Mouse (Mus musculus) Muller cell, postnatal 12 days (primary cell): ENCODE results near the gene Ppie.
"Not testable (repeated sequence)": the region's sequence is repeated elsewhere in the genome, so short reads cannot be mapped to it uniquely, and the experiment has no call there.

ENCODE experiments used
- DNase-seq: peaks from one replicate; pipeline ENCODE4 v3.0.0-alpha.2; 2015; ENCODE audit errors: inconsistent ontology term

Ppie gene

GRCm38 (mm10) chr4:123139513-123140154, at the start of gene Ppie:
Gene Ppie (minus strand): TSS chr4:123139951.
- DNase-seq = peak; percentile 93

- DNase-seq = no peak
These were observed 45.1 kb upstream of the Ppie start for GRCm38 (mm10) chr4:123184816-123185215.

- peak; percentile 89 for DNase-seq
These were observed 43.7 kb upstream of the Ppie start for GRCm38 (mm10) chr4:123183239-123184056.

DNA sequence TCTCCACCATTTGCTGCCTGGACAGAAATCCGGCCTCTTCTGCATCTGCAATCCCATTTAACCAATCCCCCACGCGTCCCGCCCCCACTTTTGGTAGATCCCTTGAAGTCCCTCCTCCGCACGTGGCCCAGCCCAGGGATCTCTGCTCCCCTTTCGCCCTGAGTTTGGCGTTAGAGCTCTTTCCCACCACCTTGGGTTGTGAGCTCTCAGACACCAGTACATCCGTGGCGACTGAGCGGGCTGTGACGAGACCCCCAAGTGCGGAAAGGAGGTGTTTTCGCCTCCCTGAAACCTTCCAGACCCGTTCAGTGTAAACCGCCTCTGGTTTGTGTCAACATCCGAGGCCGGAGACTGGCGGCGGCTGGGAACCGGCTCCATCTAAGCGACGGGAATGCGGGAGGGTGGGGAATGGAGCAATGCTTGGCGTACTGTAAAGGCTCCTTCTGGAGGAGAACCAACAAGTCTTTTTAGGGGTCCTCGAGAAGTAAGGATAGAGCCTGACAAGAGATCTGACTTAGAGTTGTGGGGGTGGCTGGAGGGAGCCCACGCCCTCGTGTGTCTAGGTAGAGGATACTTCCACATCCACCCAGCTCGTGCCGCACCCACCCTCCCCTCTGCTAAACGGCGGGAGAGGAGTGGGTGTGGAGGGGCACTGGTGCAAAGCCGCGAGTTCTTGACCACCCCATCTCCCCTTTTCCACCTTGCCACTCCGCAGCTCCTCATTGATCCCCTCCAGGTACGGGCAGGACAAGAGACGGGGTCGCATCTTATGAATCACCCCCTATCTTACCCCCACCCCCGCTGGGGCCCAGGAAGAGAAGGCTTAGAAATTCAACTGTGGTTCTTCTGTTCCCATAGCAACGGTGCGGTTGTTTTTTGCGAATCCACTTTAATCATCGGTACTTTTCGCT, 42.8 kb upstream of the Ppie start, which contains the start of gene Hpcal4:
Hpcal4 (plus strand) TSS at position 900 of the 911 bp plus-strand sequence.
- DNase-seq = peak; percentile 69

- no peak for DNase-seq
These were observed 32.1 kb upstream of the Ppie start for GRCm38 (mm10) chr4:123171811-123172210.

DNA sequence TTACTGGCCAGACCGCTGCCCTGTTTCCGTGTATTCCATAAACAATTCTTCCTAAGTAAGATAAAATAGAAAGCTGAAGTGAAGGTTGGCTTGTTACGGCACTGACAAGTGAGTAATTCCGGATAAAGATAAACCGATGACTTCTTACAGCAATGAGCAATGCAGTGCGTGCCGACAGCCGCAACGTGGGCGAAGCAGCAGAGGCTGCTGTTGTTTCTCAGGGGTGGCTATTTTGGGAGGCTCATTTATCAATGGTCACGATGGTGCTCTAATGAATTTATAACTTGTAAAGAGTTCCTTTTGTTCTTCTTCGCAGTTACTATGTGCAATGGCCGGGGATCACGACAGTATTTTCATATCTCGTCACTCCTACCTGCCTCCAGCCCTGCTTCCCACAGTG, 24.4 kb upstream of the Ppie start:
- no peak for DNase-seq

GRCm38 (mm10) chr4:123162305-123162917, 22.7 kb upstream of the Ppie start:
- peak; percentile 51 for DNase-seq

DNA sequence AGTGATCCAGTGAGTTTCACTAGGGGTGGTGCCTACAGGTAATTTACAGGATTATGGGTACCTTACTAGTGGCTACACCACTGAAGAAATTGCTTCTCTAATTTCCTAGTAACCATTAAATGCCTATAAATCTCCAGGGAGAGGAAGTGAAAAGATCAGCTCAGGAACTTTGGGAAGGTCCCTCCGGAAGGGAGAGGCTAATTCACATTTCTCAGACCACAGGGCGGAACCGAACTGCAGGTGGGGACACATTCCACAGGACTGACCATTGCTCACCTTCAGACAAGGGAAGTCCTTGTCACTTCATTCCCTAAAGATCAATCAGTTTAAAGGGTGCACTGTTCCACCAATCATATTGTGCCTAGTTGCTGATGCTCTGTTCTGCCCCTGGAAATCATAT, 21.5 kb upstream of the Ppie start:
- DNase-seq = not testable (repeated sequence)

GRCm38 (mm10) chr4:123160571-123160970, 20.8 kb upstream of the Ppie start:
- no peak for DNase-seq

DNA sequence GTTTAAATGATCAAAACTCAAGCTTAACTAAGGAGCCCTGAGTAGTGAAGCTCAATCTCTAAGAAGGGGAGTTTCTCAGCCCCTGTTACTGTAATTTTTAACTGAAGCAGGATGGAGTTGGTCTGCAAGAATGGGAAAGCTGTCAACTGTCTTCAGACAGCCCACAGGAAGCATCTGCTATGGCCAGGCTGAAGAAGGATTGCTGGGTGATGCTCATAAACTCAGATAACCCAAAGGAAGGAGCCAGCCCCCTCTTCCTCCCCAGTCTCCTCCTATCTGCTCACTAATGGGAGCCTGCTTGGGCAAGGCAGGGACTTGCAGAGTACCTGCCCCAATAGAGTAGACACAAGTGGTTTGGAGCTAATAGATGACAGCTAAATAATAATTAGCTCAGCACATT, 16.1 kb upstream of the Ppie start:
- no peak for DNase-seq

DNA sequence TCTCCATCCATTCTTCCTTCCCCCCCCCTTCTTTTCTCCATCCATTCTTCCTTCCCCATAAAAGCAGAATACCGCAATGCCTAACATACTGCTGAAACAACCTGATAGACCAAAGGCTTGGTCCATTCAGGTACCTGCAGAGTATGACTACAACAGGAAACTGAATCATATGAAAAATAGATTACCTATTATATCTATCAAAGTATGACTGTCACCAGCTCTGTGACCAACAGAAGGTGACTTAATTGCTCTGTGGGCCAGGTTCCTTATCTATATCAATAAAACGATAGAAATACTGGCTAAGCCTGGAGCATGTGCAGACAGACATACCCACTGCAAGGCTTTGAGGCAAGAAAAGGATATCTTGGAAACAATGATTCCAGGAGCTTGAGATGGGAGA, 15.7 kb upstream of the Ppie start:
- DNase-seq = no peak

DNA sequence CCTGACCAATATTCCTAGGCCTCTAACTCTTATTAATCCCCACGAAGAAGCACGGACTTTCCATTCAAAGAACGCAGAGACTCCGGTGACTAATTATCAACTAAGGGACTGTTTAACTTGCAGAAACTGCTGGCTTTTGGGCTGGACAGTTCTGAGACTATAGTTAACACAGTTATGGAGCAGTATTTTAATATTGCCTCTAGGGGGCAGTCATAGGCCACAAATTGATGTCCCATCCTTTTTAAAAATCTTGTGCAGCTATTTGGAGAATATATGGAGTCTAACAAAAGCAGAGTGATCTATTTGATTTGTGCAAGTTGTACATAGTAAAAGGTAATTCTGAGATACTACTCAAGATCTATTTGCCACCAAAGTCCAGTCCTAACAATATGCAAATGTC, 15.3 kb upstream of the Ppie start:
- DNase-seq = peak; percentile 36

DNA sequence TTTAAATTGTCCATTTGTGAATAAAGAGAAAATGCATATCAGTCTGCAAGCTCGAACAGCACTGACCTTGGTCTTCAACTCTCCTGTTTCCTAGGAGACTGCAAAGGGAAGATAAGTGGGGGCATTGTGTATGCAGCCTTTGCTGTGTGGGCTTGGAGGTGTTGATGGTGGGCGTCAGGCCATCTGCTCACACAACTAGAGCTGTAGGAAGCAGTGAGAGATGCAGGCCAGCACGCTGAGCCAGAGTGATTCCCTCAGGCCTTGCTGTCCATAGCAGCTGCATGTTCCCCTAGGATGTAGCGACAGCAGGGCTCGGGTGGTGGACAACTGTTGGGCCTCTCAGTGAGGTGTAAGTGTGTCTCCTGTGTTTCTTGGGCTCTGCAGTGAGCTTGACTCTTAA, 13.2 kb upstream of the Ppie start:
- DNase-seq = no peak

- no peak for DNase-seq
These were observed 12.3 kb upstream of the Ppie start for GRCm38 (mm10) chr4:123152003-123152402.

DNA sequence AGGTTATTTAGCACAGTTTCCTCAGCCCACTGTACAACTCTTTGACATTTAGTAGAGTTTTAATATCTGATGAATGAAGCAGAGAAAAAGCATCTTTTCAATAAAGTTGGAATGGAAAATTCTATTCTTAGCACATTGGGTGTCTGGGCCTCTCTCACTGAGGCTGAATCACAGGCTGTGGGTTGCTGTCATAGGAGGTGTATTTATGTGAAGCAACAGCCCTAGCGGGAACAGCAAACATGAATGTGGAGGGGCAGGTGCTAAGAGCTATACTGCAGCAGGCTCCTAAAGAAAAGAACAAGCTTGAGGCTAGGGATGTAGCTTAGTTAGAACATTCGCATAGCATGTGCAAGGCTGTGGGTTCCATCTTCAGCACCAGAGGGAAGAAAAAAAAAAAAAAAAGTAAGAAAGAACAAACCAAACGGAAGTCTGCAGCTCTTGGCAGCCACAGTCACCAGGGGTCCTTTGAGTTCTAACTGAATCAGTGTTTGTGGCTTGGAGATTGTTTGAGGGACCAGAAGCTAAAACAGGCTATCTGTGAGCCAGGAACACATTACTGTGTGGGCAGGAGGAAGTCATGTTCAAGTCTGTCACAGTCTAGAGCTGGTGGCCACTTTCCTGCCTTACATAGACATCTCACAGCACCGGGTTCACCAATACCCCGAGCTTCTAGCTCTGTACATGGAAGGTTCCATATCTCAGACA, 7.8 kb upstream of the Ppie start:
- no peak for DNase-seq

- no peak for DNase-seq
These were observed 2.2 kb downstream of the Ppie start for GRCm38 (mm10) chr4:123137551-123137950.

DNA sequence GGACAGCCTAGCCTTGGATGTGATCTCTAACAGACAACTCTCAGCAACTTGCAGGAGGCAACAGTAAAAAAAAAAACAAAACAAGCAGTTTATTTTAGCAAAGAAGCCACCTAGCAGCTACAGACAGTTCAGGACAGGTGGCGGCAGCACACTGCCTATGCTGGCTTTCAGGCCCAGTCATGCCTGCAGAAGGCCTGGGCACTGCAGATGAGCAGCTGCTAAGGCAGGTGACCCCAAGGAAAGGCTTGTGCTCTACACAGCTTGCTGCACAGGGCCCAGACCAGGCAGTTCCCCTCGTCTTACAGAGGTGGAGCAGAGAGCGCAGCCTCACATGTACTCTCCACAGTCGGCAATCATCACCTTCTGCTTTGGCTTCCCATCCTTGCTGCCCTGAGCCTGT, 12.7 kb downstream of the Ppie start:
- DNase-seq = no peak

GRCm38 (mm10) chr4:123126626-123127025, 13.1 kb downstream of the Ppie start:
- no peak for DNase-seq

DNA sequence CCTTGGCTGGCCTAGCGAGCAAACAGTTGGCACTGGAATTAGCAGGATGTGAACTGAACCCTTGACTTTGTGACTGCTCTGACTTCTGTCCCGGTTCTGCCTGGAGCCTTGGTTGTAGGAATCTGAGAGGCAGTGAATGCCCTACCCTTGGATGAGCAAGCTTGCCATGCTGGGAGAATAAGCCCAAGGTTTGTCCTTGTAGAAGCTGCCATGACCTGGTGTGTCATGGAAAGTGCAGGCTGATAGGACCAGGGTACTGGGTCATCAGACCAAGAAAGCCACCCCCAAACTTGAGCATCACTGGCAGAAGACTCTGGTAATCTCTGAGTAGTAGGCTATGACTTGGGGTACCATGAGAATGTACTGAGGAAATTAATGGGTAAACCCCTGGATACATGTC, 18.5 kb downstream of the Ppie start:
- no peak for DNase-seq

GRCm38 (mm10) chr4:123116640-123117039, 23.1 kb downstream of the Ppie start:
- not testable (repeated sequence) for DNase-seq

GRCm38 (mm10) chr4:123116011-123116410, 23.7 kb downstream of the Ppie start, which contains the start of gene Oxct2b:
Gene Oxct2b (plus strand): TSS chr4:123116266.
- DNase-seq = no peak
